Mouse (Mus musculus): ENCODE measurements around the gene A630095N17Rik. TPM values are rescaled to one million over a fixed set of nuclear protein-coding genes. Genes with fewer than 3 reads are reported as not detected.
"Not testable (repeated sequence)": the region's sequence is repeated elsewhere in the genome, so short reads cannot be mapped to it uniquely, and the experiment has no call there.

Gene A630095N17Rik
- polyA plus RNA-seq, 1 experiment from 2014 or later = not detected

DNA sequence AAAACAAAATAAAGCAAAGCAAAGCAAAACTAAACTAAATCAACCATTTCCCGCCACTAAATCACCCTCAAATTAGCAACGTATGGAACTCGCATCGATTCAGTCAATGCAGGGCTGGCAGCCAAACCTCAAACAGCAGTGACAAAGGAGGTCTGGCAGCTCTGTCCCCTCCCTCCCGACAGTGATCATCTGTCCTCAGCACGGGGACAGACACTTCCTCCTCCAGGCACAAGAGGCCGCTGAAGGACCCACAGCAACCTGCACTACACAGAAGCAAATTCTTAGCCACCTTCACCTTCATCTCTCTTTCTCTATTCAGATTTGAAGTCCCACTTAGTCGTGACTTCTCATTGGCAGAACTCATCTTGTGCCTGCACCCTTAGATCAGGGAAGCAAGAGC is 2.7 kb upstream of the A630095N17Rik start:
- peaks cover 4% of the 10 kb centered on the region for H3K36me3 ChIP-seq
- H3K27me3 ChIP-seq = peaks cover 10% of the 10 kb centered on the region; the same call in 1 of the 2 replicates
- 2% methylated on average over 8 of the region's 8 CpGs for WGBS
- H3K4me3 ChIP-seq = no peak overlapping the region
- H3K27ac ChIP-seq (replicated peaks) = no peak overlapping the region
- peak; percentile 57 for ATAC-seq (ENCODE audit: low read depth)
- 0 out of 2 replicates have a peak overlapping the region, but pooled peaks have one; percentile 16 for H3K4me2 ChIP-seq
- no peak overlapping the region; the same call in 1 of the 2 replicates for H3K9ac ChIP-seq
- H3K9me3 ChIP-seq = no peaks in the 10 kb centered on the region
- peaks cover 26% of the 10 kb centered on the region for H3K4me1 ChIP-seq (replicated peaks)

DNA sequence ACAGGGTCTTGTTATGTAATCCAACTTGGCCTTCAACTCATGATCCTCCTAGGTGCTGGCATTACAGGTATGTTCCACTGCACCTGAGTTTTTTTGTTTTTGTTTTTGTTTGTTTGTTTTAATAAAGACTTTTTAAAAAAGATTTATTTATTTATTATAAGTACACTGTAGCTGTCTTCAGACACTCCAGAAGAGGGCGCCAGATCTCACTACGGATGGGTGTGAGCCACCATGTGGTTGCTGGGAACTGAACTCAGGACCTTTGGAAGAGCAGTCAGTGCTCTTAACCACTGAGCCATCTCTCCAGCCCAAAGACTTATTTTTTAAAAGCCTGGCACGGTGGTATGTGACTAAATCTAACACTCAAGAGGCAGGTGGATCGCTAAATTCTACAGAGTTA is 587 bp upstream of the A630095N17Rik start:
- H3K9me3 ChIP-seq; H3K4me3 ChIP-seq; H3K36me3 ChIP-seq; H3K9ac ChIP-seq; ATAC-seq (ENCODE audit: low read depth); H3K27ac ChIP-seq (replicated peaks); H3K4me2 ChIP-seq; H3K27me3 ChIP-seq: not testable (repeated sequence)
- WGBS = 61% methylated on average over 4 of the region's 4 CpGs
- H3K4me1 ChIP-seq (replicated peaks) = peaks cover 22% of the 10 kb centered on the region

DNA sequence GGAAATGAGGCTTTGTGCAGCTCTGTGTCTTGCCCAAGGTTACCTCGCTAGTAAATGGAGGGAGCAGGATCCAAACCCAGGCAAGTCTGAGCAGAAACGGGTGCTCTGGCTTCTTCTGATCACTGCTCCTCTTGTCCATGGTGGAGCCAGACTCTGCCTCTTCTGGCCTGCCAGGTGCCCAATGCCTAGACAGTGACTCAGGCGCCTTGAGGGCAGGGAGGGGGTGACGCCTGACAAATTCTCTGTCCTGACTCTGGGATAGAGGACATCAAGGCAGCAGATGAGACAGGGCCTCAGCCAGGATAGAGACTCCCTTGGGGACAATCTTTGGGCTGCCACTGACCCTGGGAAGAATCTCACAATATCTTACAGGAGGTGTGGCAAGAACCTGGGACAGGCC is 678 bp downstream of the A630095N17Rik start:
- no peak overlapping the region for H3K4me3 ChIP-seq
- H3K9me3 ChIP-seq = no peaks in the 10 kb centered on the region
- H3K27me3 ChIP-seq = peaks cover 10% of the 10 kb centered on the region; the same call in 1 of the 2 replicates
- ATAC-seq (ENCODE audit: low read depth) = no peak
- H3K4me2 ChIP-seq = no peak overlapping the region
- WGBS = 78% methylated on average over 4 of the region's 4 CpGs
- H3K9ac ChIP-seq = no peak overlapping the region
- H3K4me1 ChIP-seq (replicated peaks) = peaks cover 13% of the 10 kb centered on the region
- H3K36me3 ChIP-seq = no peaks in the 10 kb centered on the region
- no peak overlapping the region for H3K27ac ChIP-seq (replicated peaks)

DNA sequence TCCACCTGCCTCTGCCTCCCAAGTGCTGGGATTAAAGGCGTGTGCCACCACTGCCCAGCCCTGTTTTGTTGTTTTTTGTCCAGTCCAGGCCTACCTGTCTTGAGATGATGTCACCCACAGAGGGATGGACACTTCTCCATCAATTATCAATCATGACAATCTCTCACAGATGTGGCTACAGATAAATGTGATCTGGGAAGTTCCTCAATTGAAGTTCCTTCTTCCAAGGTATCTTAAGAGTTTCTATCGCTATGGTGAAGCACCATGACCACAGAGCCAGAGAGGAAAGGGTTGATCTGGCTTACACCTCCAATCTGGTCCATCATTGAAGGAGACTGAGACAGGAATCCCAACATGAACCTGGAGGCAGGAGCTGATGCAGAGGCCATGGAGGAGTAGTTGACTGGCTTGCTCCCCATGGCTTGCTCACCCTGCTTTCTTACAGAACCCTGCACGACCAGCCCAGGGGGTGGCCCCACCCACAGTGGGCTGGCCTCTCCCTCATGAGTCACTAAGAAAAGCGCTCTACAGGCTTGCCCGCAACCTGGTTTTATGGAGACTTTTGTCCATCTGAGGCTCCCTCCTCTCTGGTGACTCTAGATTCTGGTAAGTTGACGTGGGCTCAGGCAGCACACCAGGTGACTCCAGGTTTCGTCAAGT is 1.4 kb downstream of the A630095N17Rik start:
- H3K9me3 ChIP-seq = no peaks in the 10 kb centered on the region
- H3K27me3 ChIP-seq = peaks cover 10% of the 10 kb centered on the region; the same call in 1 of the 2 replicates
- ATAC-seq (ENCODE audit: low read depth) = no peak
- WGBS = 80% methylated on average over 7 of the region's 7 CpGs
- H3K27ac ChIP-seq (replicated peaks) = no peak overlapping the region
- H3K4me3 ChIP-seq = no peak overlapping the region
- peaks cover 7% of the 10 kb centered on the region; the same call in 1 of the 2 replicates for H3K4me1 ChIP-seq (replicated peaks)
- no peaks in the 10 kb centered on the region for H3K36me3 ChIP-seq
- H3K4me2 ChIP-seq = no peak overlapping the region
- H3K9ac ChIP-seq = no peak overlapping the region

DNA sequence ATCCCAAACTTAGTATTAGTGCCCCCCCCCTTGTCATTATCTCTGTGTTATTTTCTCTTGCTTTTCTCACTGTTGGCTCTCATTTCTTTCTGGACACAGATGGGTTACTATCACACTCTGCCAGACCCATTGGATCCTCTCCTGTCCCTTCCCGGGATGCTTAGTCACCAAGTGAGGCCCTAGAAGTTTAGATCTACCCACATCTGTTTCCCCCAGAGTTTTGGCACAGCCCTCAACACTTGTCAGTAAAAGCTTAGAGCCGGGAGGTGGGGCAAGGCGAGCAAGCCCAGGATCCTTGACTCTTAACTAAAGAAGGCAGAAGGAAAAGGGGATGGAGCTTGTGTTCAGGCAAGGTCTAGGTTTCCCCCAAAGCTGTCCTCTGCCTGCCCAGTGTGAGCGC is 2.7 kb downstream of the A630095N17Rik start:
- Histone ChIP-seq H3K27ac (replicated peaks) (no peak overlapping the region), H3K4me1 (replicated peaks) (no peaks in the 10 kb centered on the region), H3K9ac (no peak overlapping the region), H3K36me3 (no peaks in the 10 kb centered on the region), H3K27me3 (peaks cover 10% of the 10 kb centered on the region; the same call in 1 of the 2 replicates), H3K9me3 (no peaks in the 10 kb centered on the region), H3K4me2 (no peak overlapping the region), H3K4me3 (no peak overlapping the region)
- ATAC-seq (ENCODE audit: low read depth) = no peak
- WGBS = 82% methylated on average over 4 of the region's 4 CpGs

DNA sequence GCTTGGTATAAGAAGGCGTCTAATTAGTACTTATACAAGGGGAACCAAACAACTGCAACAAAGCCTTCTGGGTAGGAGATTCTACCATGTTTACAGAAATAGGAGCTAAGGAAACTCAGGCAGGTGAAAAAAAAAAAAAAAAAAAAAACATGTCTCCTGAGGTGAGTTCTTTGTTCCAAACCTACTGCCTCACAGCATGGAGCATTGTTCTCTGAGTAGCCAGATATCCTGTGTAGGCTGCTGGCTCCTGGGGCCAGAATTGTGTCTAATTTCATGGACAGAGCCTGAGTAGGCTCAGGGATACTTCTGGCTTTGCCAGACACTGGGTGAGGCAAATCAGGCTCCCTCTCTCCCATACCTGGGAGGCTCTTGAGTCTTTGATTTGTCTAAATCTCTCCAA is 4.2 kb downstream of the A630095N17Rik start:
- ATAC-seq (ENCODE audit: low read depth) = no peak
- Histone ChIP-seq H3K36me3 (no peaks in the 10 kb centered on the region), H3K4me3 (no peak overlapping the region), H3K4me2 (no peak overlapping the region), H3K27me3 (peaks cover 20% of the 10 kb centered on the region), H3K27ac (replicated peaks) (no peak overlapping the region), H3K9me3 (no peaks in the 10 kb centered on the region), H3K4me1 (replicated peaks) (no peaks in the 10 kb centered on the region), H3K9ac (no peak overlapping the region)
- 80% methylated on average over 1 of the region's 1 CpGs for WGBS

DNA sequence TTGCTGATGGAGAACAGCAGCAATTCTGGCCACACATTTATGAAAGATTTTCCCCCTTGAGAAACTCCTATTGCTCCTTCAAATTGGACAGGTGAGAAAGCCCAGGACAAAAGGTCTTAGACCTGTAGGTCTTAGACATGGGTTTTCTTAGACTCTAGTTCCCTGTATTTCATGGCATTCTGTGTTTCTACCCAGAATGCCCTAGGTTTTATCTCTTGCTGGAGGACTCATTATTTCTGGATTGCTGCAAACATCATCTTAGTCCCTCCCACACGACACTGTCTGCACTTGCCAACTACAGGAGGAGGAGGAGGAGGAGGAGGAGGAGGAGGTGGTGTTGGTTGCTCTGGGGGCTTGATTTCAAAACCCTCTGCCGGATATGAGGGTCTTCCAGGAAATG is 5.8 kb downstream of the A630095N17Rik start:
- WGBS = 73% methylated on average over 2 of the region's 2 CpGs
- H3K4me1 ChIP-seq (replicated peaks) = no peaks in the 10 kb centered on the region
- H3K9me3 ChIP-seq = no peaks in the 10 kb centered on the region
- no peak overlapping the region for H3K4me3 ChIP-seq
- H3K27ac ChIP-seq (replicated peaks) = no peak overlapping the region
- no peak overlapping the region for H3K4me2 ChIP-seq
- ATAC-seq (ENCODE audit: low read depth) = no peak
- no peaks in the 10 kb centered on the region for H3K36me3 ChIP-seq
- no peak overlapping the region for H3K9ac ChIP-seq
- peaks cover 32% of the 10 kb centered on the region for H3K27me3 ChIP-seq

DNA sequence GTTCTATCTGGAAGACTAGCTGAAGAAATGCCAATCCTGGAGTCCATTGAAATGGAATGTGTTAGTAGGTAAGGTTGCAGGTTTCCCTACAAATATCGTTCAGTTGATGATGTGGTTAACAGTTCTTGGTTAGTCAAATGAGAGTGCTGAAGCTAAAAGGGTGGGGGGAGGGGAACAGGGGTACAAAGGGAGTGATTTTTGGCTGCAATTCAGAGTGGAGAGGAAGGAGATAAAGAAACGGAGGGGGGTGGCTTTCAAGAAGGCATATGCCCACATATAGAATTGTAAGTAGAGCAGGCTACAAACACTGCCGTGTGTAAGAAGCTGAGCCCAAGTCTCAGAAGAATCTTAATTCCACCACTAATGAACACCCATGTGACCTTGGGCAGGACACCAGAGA is 6.4 kb downstream of the A630095N17Rik start:
- Histone ChIP-seq H3K4me1 (replicated peaks) (no peaks in the 10 kb centered on the region), H3K27me3 (peaks cover 33% of the 10 kb centered on the region), H3K27ac (replicated peaks) (no peak overlapping the region), H3K9ac (no peak overlapping the region), H3K4me3 (no peak overlapping the region), H3K36me3 (no peaks in the 10 kb centered on the region), H3K9me3 (no peaks in the 10 kb centered on the region), H3K4me2 (no peak overlapping the region)
- no peak for ATAC-seq (ENCODE audit: low read depth)
- 58% methylated on average over 3 of the region's 3 CpGs for WGBS

DNA sequence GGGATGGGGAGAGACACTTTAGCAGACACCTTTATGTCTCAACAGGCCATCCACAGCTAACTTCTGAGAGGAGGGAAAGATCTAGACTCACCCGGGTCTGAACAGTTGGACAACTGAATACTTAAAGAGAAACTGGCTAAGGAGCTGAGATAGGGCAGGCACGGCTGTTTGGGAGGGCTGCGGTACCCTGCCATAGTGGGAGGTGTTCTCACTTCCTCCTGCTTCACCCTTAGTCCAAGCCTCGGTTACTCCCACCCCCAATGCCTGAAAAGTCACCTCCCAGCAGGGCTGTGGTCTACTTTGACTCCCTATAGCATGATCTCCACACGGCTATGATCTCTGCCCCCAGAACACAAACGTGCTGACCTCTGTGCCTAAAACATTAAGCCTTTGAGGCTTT is 8.4 kb downstream of the A630095N17Rik start:
- Histone ChIP-seq H3K27ac (replicated peaks) (no peak overlapping the region), H3K4me2 (no peak overlapping the region), H3K4me1 (replicated peaks) (peaks cover 14% of the 10 kb centered on the region), H3K9me3 (no peaks in the 10 kb centered on the region), H3K27me3 (peaks cover 52% of the 10 kb centered on the region), H3K4me3 (no peak overlapping the region), H3K9ac (no peak overlapping the region), H3K36me3 (no peaks in the 10 kb centered on the region)
- 76% methylated on average over 6 of the region's 6 CpGs for WGBS
- ATAC-seq (ENCODE audit: low read depth) = no peak

DNA sequence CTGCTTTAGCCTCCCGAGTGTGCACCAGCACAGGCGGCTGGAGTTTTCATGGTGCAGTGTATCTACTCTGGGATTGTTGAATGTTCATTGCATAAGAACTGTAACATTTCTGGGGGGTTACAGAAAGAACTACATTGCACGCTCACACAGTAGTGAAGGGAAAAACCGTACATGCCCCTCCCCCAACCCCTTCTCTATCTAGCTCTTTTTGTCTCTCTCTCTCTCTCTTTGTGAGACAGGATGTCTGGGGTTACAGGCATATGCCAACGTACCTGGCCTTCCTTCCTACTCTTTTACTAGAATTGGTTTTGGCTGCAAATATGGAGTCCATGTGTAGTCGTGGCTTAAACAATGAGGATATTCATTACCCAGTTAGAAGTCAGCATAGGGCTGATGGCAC is 9.0 kb downstream of the A630095N17Rik start:
- Histone ChIP-seq H3K27ac (replicated peaks) (no peak overlapping the region), H3K36me3 (no peaks in the 10 kb centered on the region), H3K4me1 (replicated peaks) (peaks cover 20% of the 10 kb centered on the region), H3K9me3 (no peaks in the 10 kb centered on the region), H3K27me3 (peaks cover 58% of the 10 kb centered on the region), H3K4me2 (no peak overlapping the region), H3K4me3 (no peak overlapping the region), H3K9ac (no peak overlapping the region)
- 84% methylated on average over 6 of the region's 6 CpGs for WGBS
- ATAC-seq (ENCODE audit: low read depth) = no peak

DNA sequence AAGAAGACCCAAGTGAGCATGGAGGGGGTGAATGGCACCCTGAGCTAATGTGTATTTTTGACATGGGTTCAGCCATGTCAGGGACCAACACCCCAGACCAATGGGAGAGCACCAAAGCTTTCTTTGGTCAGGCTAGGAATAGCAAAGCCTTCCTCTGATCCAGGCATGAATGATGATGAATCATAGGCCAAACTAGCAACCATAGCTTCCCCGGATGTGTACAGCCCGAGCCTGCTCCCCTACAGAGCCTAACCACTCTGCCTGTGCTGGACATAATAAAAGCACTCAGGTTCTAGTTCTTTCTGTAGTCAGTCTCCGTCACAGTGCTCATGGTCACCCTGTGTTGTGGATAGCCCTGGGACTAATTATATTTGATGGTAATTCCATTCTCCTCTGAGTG is 10.4 kb downstream of the A630095N17Rik start:
- no peak for ATAC-seq (ENCODE audit: low read depth)
- peaks cover 20% of the 10 kb centered on the region for H3K4me1 ChIP-seq (replicated peaks)
- H3K9me3 ChIP-seq = no peaks in the 10 kb centered on the region
- no peak overlapping the region for H3K9ac ChIP-seq
- H3K4me2 ChIP-seq = no peak overlapping the region
- no peaks in the 10 kb centered on the region for H3K36me3 ChIP-seq
- no peak overlapping the region for H3K27ac ChIP-seq (replicated peaks)
- H3K4me3 ChIP-seq = no peak overlapping the region
- peaks cover 72% of the 10 kb centered on the region for H3K27me3 ChIP-seq
- 82% methylated on average over 3 of the region's 3 CpGs for WGBS

DNA sequence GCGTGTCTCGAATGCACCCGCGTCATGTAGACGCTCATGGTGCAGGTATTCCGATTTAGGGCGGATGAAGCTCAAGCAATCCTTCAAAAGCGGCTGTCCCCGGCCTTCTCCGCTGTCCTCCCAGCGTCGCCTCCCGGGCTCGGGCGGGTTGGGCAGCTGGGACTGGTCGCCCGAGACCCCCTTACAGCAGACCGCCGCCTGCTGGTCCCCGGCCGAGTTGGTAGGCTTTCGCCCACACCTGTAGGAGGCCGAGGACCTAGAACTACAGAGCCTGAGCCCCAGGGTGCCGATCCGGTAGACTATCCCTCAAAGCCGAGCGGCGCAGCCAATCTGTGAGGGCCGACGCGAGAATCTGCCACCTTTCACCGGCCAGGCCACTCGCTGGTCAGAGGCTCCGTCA is 12.4 kb downstream of the A630095N17Rik start, which contains the start of gene Tuba4a:
Tuba4a (minus strand) TSS at position 335 of the 400 bp plus-strand sequence.
- H3K27me3 ChIP-seq = peaks cover 80% of the 10 kb centered on the region
- H3K36me3 ChIP-seq = peaks cover 16% of the 10 kb centered on the region
- H3K4me2 ChIP-seq = peak within 1 kb of the TSS; percentile 86
- peak within 1 kb of the TSS; percentile 54 for H3K4me3 ChIP-seq
- H3K9ac ChIP-seq = peak within 1 kb of the TSS; percentile 69
- H3K27ac ChIP-seq (replicated peaks) = no peak within 1 kb of the TSS
- under 1% methylated on average over 34 of the region's 34 CpGs for WGBS
- peak; percentile 66; the same call in 1 of the 2 replicates for ATAC-seq (ENCODE audit: low read depth)
- H3K4me1 ChIP-seq (replicated peaks) = peaks cover 20% of the 10 kb centered on the region
- H3K9me3 ChIP-seq = no peaks in the 10 kb centered on the region

DNA sequence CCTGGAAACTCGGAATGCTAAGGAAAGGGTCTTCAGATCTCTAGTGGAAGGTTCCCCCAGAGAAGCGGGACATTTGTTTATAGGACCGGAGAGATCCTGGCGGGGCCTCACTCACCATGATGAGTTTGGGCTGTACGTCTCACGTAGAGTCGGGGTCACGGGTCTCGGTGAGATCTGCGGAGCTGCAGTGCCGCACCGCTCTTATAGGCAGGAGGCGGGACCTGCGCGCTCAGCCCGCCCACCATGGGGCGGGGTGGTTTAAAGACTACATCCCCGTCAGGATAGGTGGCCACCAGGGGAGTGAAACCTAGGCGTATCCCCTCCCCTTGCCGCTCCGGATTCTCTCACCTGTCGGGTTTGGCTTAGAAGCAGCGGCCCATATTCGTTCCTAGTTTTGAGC is 12.8 kb downstream of the A630095N17Rik start:
- H3K27me3 ChIP-seq = peaks cover 80% of the 10 kb centered on the region
- peak overlapping the region; percentile 69 for H3K9ac ChIP-seq
- peak overlapping the region; percentile 86 for H3K4me2 ChIP-seq
- no peak overlapping the region for H3K27ac ChIP-seq (replicated peaks)
- 0% methylated on average over 24 of the region's 24 CpGs for WGBS
- ATAC-seq (ENCODE audit: low read depth) = peak; percentile 80; the same call in 1 of the 2 replicates
- no peaks in the 10 kb centered on the region for H3K9me3 ChIP-seq
- peak overlapping the region; percentile 54 for H3K4me3 ChIP-seq
- peaks cover 20% of the 10 kb centered on the region for H3K4me1 ChIP-seq (replicated peaks)
- H3K36me3 ChIP-seq = peaks cover 21% of the 10 kb centered on the region
